Mouse (Mus musculus) liver, embryonic 12.5 days (tissue): Measurements from ENCODE around the gene Rab3il1. TPM values are rescaled to one million over a fixed set of nuclear protein-coding genes. Genes with fewer than 3 reads are reported as not detected.

Source experiments
- ATAC-seq: fragments of 200-750 bp; cut with Nextera tagmentation; 2 replicates; pipeline ENCODE4 v1.8.0; 2017; ENCODE audit warnings: moderate number of reproducible peaks, mild to moderate bottlenecking, moderate library complexity
- H3K27ac ChIP-seq: fragments of 300-500 bp; sonication (generic); 2 replicates; pipeline ENCODE4 v1.5.1; 2016; ENCODE audit warnings: mild to moderate bottlenecking
- H3K27me3 ChIP-seq: fragments of 300-500 bp; sonication (generic); replicated peaks from 2 replicates; pipeline ENCODE4 v1.6.1; 2016; ENCODE audit warnings: mild to moderate bottlenecking, moderate library complexity
- H3K36me3 ChIP-seq: fragments of 300-500 bp; sonication (generic); 2 replicates; pipeline ENCODE4 v1.6.1; 2016; ENCODE audit warnings: mild to moderate bottlenecking, moderate library complexity
- H3K4me1 ChIP-seq: fragments of 300-500 bp; sonication (generic); 2 replicates; pipeline ENCODE4 v1.6.1; 2016
- H3K4me2 ChIP-seq: fragments of 300-500 bp; sonication (generic); 2 replicates; pipeline ENCODE4 v1.6.1; 2016; ENCODE audit warnings: mild to moderate bottlenecking, moderate library complexity
- H3K4me3 ChIP-seq: fragments of 300-500 bp; sonication (generic); 2 replicates; pipeline ENCODE4 v1.5.1; 2016; ENCODE audit warnings: mild to moderate bottlenecking, moderate library complexity
- H3K9ac ChIP-seq: fragments of 300-500 bp; sonication (generic); 2 replicates; pipeline ENCODE4 v1.6.1; 2016; ENCODE audit warnings: mild to moderate bottlenecking, moderate library complexity
- H3K9me3 ChIP-seq: fragments of 300-500 bp; sonication (generic); replicated peaks from 2 replicates; pipeline ENCODE4 v1.6.1; 2016; ENCODE audit warnings: mild to moderate bottlenecking, moderate library complexity
- WGBS: fragments of 180-500 bp; shearing (Covaris S2); methylation state at CpG from one replicate; pipeline ENCODE4 v1.1.7; 2016; ENCODE audit not compliant: insufficient replicate concordance; 5-methylcytosine and 5-hydroxymethylcytosine counted together
- polyA plus RNA-seq: library from polyadenylated mRNA; unstranded; fragments of >200 nt; fragmentation: Nextera tagmentation; extraction: Ambion mirVana; gene quantifications from 2 replicates; pipeline ENCODE4 v1.2.1, GENCODE M21; 2016

The Rab3il1 gene
- polyA plus RNA-seq, 1 experiment from 2014 or later = 191 TPM

- Histone ChIP-seq H3K27ac (peak overlapping the region; percentile 99), H3K4me3 (peak overlapping the region; percentile 92), H3K9ac (peak overlapping the region; percentile 97), H3K4me2 (peak overlapping the region; percentile 89), H3K27me3 (no peaks in the 10 kb centered on the region), H3K9me3 (no peaks in the 10 kb centered on the region), H3K4me1 (peaks cover 85% of the 10 kb centered on the region), H3K36me3 (peaks cover 37% of the 10 kb centered on the region)
- 75% methylated on average over 20 of the region's 20 CpGs for WGBS
- no peak for ATAC-seq
Observed at GRCm38 (mm10) chr19:9984111-9985055, 17.1 kb upstream of the Rab3il1 start.

- H3K27me3 ChIP-seq = no peaks in the 10 kb centered on the region
- H3K4me2 ChIP-seq = peak overlapping the region; percentile 89
- 0 out of 2 replicates have a peak overlapping the region, but pooled peaks have one; percentile 97 for H3K9ac ChIP-seq
- peaks cover 37% of the 10 kb centered on the region for H3K36me3 ChIP-seq
- H3K9me3 ChIP-seq = no peaks in the 10 kb centered on the region
- 91% methylated on average over 6 of the region's 6 CpGs for WGBS
- H3K4me3 ChIP-seq = peak overlapping the region; percentile 92
- H3K27ac ChIP-seq = peak overlapping the region; percentile 99
- peaks cover 85% of the 10 kb centered on the region for H3K4me1 ChIP-seq
- ATAC-seq = no peak
Observed at GRCm38 (mm10) chr19:9985190-9985899, 16.1 kb upstream of the Rab3il1 start.

- ATAC-seq = no peak
- H3K9me3 ChIP-seq = no peaks in the 10 kb centered on the region
- H3K27me3 ChIP-seq = no peaks in the 10 kb centered on the region
- H3K4me1 ChIP-seq = peaks cover 85% of the 10 kb centered on the region
- H3K4me2 ChIP-seq = peak overlapping the region; percentile 89
- H3K9ac ChIP-seq = no peak overlapping the region
- H3K27ac ChIP-seq = peak overlapping the region; percentile 99
- 78% methylated on average over 2 of the region's 2 CpGs for WGBS
- 0 out of 2 replicates have a peak overlapping the region, but pooled peaks have one; percentile 92 for H3K4me3 ChIP-seq
- H3K36me3 ChIP-seq = peaks cover 37% of the 10 kb centered on the region
Observed at GRCm38 (mm10) chr19:9985900-9986421, 15.5 kb upstream of the Rab3il1 start.

GRCm38 (mm10) chr19:9987192-9987591, 14.3 kb upstream of the Rab3il1 start:
- ATAC-seq = no peak
- H3K9me3 ChIP-seq = no peaks in the 10 kb centered on the region
- H3K4me2 ChIP-seq = no peak overlapping the region
- H3K4me3 ChIP-seq = no peak overlapping the region
- peaks cover 37% of the 10 kb centered on the region for H3K36me3 ChIP-seq
- 43% methylated on average over 6 of the region's 6 CpGs for WGBS
- no peak overlapping the region for H3K9ac ChIP-seq
- peak overlapping the region; percentile 99 for H3K27ac ChIP-seq
- H3K27me3 ChIP-seq = no peaks in the 10 kb centered on the region
- peaks cover 82% of the 10 kb centered on the region for H3K4me1 ChIP-seq

- no peak overlapping the region for H3K9ac ChIP-seq
- H3K27me3 ChIP-seq = no peaks in the 10 kb centered on the region
- peaks cover 37% of the 10 kb centered on the region for H3K36me3 ChIP-seq
- no peak for ATAC-seq
- peak overlapping the region; percentile 99 for H3K27ac ChIP-seq
- H3K4me3 ChIP-seq = no peak overlapping the region
- peaks cover 86% of the 10 kb centered on the region for H3K4me1 ChIP-seq
- no peaks in the 10 kb centered on the region for H3K9me3 ChIP-seq
- H3K4me2 ChIP-seq = no peak overlapping the region
Observed at GRCm38 (mm10) chr19:9987593-9987992, 13.9 kb upstream of the Rab3il1 start.

- 53% methylated on average over 17 of the region's 17 CpGs for WGBS
- no peaks in the 10 kb centered on the region for H3K9me3 ChIP-seq
- peak overlapping the region; percentile 19 for H3K9ac ChIP-seq
- H3K4me2 ChIP-seq = peak overlapping the region; percentile 53
- peaks cover 88% of the 10 kb centered on the region for H3K4me1 ChIP-seq
- H3K36me3 ChIP-seq = peaks cover 28% of the 10 kb centered on the region
- H3K27me3 ChIP-seq = no peaks in the 10 kb centered on the region
- H3K27ac ChIP-seq = peak overlapping the region; percentile 81
- peak; percentile 19; the same call in 1 of the 2 replicates for ATAC-seq
- 0 out of 2 replicates have a peak overlapping the region, but pooled peaks have one; percentile 1 for H3K4me3 ChIP-seq
Observed at GRCm38 (mm10) chr19:9989171-9989883, 12.1 kb upstream of the Rab3il1 start.

- Histone ChIP-seq H3K4me2 (peak overlapping the region; percentile 53), H3K27ac (peak overlapping the region; percentile 81)
- ATAC-seq = peak; percentile 72
Observed at GRCm38 (mm10) chr19:9989884-9990256, 11.6 kb upstream of the Rab3il1 start.

GRCm38 (mm10) chr19:9991304-9991703, 10.2 kb upstream of the Rab3il1 start:
- H3K36me3 ChIP-seq = peaks cover 8% of the 10 kb centered on the region
- H3K4me2 ChIP-seq = no peak overlapping the region
- H3K27me3 ChIP-seq = no peaks in the 10 kb centered on the region
- 14% methylated on average over 5 of the region's 5 CpGs for WGBS
- H3K27ac ChIP-seq = peak overlapping the region; percentile 81; the same call in 1 of the 2 replicates
- no peak overlapping the region for H3K4me3 ChIP-seq
- H3K9ac ChIP-seq = no peak overlapping the region; the same call in 1 of the 2 replicates
- H3K9me3 ChIP-seq = no peaks in the 10 kb centered on the region
- peak; percentile 14; the same call in 1 of the 2 replicates for ATAC-seq
- H3K4me1 ChIP-seq = peaks cover 69% of the 10 kb centered on the region

More at GRCm38 (mm10) chr19:9989884-9990256, 11.6 kb upstream of the Rab3il1 start:
- Histone ChIP-seq H3K4me1 (peaks cover 82% of the 10 kb centered on the region), H3K9me3 (no peaks in the 10 kb centered on the region), H3K27me3 (no peaks in the 10 kb centered on the region), H3K36me3 (peaks cover 23% of the 10 kb centered on the region), H3K4me3 (no peak overlapping the region), H3K9ac (peak overlapping the region; percentile 19; the same call in 1 of the 2 replicates)

GRCm38 (mm10) chr19:9992011-9992958, 9.2 kb upstream of the Rab3il1 start:
- 50% methylated on average over 26 of the region's 26 CpGs for WGBS

GRCm38 (mm10) chr19:9993036-9993656, 8.3 kb upstream of the Rab3il1 start:
- Histone ChIP-seq H3K9me3 (no peaks in the 10 kb centered on the region), H3K27ac (no peak overlapping the region), H3K9ac (peak overlapping the region; percentile 42), H3K27me3 (peaks cover 10% of the 10 kb centered on the region; the same call in 1 of the 2 replicates), H3K4me2 (peak overlapping the region; percentile 63), H3K36me3 (no peaks in the 10 kb centered on the region), H3K4me3 (peak overlapping the region; percentile 29), H3K4me1 (peaks cover 61% of the 10 kb centered on the region)
- 7% methylated on average over 17 of the region's 17 CpGs for WGBS
- peak; percentile 61 for ATAC-seq

More at GRCm38 (mm10) chr19:9992011-9992958, 9.2 kb upstream of the Rab3il1 start:
- H3K4me3 ChIP-seq = peak overlapping the region; percentile 29
- H3K4me1 ChIP-seq = peaks cover 68% of the 10 kb centered on the region
- H3K27me3 ChIP-seq = 0 out of 2 replicates have a peak, but pooled peaks cover 2% of the 10 kb centered on the region
- H3K4me2 ChIP-seq = peak overlapping the region; percentile 63
- peak overlapping the region; percentile 42 for H3K9ac ChIP-seq
- H3K9me3 ChIP-seq = no peaks in the 10 kb centered on the region
- no peaks in the 10 kb centered on the region for H3K36me3 ChIP-seq
- ATAC-seq = no peak; the same call in 1 of the 2 replicates
- no peak overlapping the region for H3K27ac ChIP-seq
